Mouse (Mus musculus): Measurements from ENCODE around the gene Rasl10b.

The Rasl10b gene

DNA sequence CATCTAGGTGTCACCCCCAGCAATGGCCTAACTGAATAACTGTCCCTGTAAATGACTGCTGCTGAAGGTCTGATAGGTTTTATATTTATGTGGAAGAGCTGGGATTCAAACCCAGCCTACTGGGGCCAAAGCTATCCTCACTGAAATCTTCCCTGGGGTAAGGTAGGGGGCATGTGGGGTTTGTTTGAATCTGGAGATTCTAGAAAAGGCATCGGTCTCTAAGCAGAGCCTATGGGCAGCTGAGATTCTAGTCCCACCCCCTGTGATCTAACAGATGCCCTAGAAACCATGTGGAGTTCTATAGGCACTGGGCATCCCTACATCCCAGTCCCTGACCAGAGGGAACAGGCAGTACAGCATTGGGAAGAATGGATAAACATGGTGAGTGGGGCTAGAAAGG, 28.4 kb downstream of the Rasl10b start, which contains the start of gene 1700020L24Rik:
Gene 1700020L24Rik (plus strand): TSS at position 301 of the 400 bp plus-strand sequence.
- DNase-seq, result no peak

GRCm38 (mm10) chr11:83439426-83440060, 30.6 kb downstream of the Rasl10b start:
- no peak for DNase-seq

GRCm38 (mm10) chr11:83440081-83441064, 31.4 kb downstream of the Rasl10b start:
- peak; percentile 91 to 93 for DNase-seq

DNA sequence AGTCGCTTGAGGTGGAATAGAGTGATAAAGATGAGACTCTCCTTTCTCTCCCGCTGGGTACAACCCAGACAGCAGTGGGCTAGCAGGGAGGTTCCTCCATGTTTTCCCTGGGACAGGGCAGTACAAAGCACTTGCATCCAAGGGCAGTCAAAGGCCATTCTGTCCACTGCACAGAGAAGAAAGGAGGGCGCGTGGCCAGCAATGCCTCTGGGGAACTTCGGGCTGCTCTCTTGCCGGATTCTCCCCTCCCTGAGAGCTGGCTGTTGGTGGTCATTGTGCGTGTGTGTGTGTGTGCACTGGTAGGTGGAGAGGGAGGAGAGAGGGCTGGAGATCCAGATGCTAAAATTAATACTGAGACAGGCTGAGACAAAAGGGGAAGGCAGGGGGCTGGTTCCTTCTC, 32.3 kb downstream of the Rasl10b start:
- no peak for DNase-seq

GRCm38 (mm10) chr11:83442596-83443267, 33.8 kb downstream of the Rasl10b start:
- peak; percentile 69 to 73 for DNase-seq

GRCm38 (mm10) chr11:83443824-83444223, 34.9 kb downstream of the Rasl10b start:
- no peak for DNase-seq

- peak; percentile 45 to 49 for DNase-seq
These were observed 36.1 kb downstream of the Rasl10b start for GRCm38 (mm10) chr11:83445001-83445400.

DNA sequence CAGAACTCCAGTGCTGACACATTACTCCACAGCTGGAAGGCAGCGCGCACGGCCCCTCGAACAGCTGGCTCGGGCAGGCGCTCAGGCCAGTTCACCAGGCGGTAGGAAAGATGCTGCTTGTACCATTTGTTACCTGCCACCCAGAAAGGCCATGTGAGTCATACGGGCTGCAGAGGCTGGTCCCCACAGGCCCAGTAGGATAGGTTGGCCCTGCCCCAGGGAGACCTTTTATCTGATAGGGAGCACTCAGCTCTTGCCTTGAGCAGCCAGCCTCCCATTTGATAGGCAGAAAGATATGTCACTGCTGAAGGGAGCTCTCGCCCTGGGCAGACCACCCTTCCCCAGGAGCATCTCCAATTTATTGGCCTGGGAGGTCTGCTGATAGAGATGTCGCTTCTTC, 38.7 kb downstream of the Rasl10b start:
- DNase-seq, result no peak

DNA sequence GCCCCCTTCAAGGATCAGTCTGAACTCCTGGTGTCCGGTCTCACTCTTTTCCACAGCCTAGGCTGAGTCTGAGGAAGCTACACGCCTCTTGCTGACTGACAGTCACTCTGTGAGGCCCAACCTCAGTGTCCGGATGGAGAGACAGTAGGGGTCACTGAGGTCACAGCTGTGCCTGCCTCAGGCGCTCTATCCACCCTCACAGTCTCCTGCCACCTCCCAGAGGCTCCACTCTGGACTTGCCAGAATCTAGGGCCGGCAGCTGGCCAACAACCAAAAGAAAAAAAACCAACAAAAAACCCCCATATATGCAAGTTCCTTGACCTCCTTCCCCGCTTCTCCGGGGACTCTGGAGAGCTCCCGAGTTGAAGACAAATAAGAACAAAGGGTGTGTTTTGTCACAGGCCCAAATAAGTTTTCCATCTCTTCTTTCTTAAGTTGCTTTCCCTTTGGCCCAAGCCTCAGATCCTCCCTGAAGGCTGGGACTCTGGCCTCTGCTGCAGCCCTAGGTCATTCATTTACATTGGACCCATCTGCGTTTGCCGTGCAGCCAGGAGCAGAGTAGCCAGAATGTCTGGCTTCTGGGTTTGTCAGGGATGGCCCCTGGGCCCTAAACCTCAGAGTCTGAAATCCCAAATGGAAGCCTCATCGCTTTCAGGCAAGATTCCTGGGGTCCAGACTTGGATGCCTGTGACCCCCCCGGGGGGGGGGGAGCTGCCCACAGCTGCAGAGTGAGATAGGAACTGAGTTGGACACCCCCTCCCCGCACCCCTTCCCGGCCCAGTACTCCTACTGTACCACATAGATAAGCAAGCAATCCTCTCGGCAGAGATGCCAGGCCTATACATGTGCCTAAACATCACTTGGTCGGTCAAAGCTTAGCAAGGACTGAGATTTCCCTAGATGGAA, 39.3 kb downstream of the Rasl10b start:
- no peak for DNase-seq

GRCm38 (mm10) chr11:83448927-83449236, 39.9 kb downstream of the Rasl10b start:
- DNase-seq, result no peak

DNA sequence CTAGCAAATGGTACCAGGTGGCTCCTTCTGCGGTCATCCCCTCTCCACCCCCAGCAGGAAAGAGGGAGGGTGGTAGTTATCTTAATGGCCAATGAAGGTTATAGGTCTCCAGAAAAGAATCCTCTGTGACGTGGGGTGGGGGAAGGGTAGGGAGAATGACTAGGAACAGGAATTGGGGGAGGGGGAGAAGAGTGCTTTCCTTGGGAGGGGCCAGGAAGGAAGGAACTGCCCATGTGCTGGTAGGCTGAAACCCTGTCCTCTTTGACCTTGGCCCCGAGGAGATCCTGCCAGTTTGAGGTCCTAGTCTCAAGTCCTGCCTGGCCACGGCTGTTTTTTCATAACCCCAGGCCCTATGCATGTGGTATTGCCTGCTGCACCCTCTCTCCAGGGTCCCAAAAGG, 40.4 kb downstream of the Rasl10b start:
- no peak for DNase-seq

GRCm38 (mm10) chr11:83450550-83450949, 41.6 kb downstream of the Rasl10b start:
- no peak for DNase-seq

- DNase-seq, result no peak
These were observed 42.3 kb downstream of the Rasl10b start for GRCm38 (mm10) chr11:83451281-83451680.

DNA sequence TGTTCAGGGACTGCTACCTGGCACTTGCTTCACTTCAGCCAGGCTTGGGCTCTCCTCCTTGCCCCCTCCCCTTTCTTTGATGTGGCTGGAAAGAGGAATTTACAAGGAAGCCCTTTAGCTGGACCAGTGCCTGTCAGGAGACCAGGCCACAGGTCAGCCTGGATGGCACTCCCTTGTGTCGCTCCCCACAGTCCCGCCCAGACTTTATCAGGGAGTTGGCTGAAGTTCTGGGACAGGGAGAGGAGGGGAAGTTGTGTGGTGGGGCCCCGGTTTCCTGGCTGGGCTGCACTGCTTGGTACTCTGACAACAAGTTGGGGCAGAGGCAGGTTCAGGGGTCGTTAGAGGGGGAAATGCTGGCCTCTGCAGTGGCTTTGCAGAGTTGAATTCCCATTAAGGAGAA, 45.6 kb downstream of the Rasl10b start:
- no peak for DNase-seq

GRCm38 (mm10) chr11:83455608-83456007, 46.7 kb downstream of the Rasl10b start:
- DNase-seq, result no peak

DNA sequence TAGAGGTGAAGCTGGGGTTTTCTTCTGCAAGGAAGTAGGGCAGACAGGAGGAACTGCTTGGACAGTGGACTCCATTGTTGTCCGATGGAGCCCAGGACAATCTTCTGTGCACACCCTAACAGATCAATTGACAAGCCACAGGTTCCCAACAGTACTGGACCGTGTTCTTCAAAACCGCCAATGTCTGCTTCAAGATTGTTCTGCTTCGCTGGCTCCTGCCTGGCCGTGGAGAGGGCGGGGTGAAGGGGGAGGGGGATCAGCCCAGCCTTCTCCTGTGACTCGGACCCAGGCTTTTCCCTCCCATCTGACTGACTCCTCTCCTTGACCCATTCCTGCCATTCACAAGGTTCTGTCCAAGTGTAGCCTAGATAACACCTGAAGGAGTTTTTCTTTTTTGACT, 48.3 kb downstream of the Rasl10b start:
- DNase-seq, result no peak

GRCm38 (mm10) chr11:83457912-83458601, 49.1 kb downstream of the Rasl10b start:
- DNase-seq, result no peak

- DNase-seq, result no peak
These were observed 52.6 kb downstream of the Rasl10b start for GRCm38 (mm10) chr11:83461462-83462027.

- DNase-seq, result peak; percentile 46 to 47
These were observed 53.8 kb downstream of the Rasl10b start, which contains the start of gene Mmp28 for GRCm38 (mm10) chr11:83462711-83463244. Gene Mmp28 (minus strand): TSS chr11:83463071.

- no peak for DNase-seq
These were observed 57.0 kb downstream of the Rasl10b start for GRCm38 (mm10) chr11:83465976-83466375.

DNA sequence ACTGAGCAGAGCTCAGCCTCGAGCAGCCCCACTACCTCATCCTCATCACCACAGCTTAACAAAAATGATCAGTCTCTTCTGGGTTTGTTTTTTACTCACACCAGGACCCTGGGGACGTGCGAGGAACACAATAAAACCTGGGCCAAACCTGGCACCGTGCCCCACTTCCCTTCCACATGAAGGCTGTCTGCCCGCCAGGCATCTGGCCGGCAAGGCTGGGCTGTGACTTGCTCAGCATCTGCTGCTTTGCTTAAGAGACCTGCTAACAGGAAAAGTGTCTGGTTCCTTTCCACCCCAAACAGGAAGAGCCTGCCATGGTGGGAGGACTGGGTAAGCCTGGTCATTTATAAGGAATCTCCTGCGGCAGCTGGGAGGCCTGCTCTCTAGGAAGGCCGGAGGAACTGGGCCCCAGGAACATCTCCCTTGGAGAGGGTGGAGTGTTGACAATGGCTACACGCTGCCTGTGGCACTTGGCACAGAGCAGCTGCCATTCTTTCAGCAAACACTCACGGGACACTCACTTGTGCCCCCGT, 58.2 kb downstream of the Rasl10b start:
- peak in 1 of 2 experiments; percentile 11 for DNase-seq

All from B cell, adult 2 months (primary cell).